In the genomic region with DNA sequence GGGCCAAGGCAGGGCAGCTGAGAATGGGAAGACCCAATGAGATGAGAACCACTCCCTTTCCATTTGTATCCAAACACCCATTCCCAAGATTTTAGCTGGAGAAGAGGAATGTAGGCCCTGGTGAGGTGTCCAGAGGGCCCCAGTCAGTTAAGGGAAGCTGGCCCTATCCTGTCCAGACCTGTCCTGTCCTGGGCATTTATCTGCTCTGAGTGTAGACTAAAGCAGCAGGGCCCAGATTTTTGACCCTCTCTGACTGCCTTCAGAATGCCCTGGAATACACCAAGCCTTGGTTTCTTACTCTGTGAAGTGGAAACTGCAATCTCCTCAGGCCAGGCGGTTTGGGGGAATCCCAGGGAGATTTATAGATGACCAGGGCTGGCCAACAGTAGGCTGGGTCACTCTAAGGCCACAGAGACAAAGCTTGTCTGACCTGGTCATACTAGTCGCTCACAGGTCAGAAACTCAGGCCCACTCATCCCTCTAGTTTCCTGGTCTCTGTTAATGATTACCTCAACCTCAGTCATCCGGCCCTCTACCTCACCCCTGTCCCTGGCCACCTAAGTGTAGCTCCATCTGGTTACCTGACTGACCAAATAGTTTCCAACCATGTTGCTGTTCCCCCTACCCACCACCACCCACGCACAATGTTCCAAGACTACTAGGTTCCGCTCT, we compare ENCODE assay signal across 8 mouse cellular contexts. TPM values are rescaled to one million over a fixed set of nuclear protein-coding genes. Genes with fewer than 3 reads are reported as not detected.
A peak's percentile ranks its signal among the peaks of the same experiment; 100 is the strongest.
DNase-seq lines count a peak whose midpoint lies in the region; ATAC-seq and TF ChIP-seq lines count a peak whose summit lies in the region.

No protein-coding gene starts in this region.

- H3K9ac ChIP-seq in lung, embryonic 14.5 days = peak overlapping the region; percentile 50
- H3K9ac ChIP-seq in forebrain, embryonic 11.5 days (ENCODE audit: low read length) = peak overlapping the region; percentile 63
- peak overlapping the region; percentile 76 for H3K9ac ChIP-seq in midbrain, postnatal 0 days (replicated peaks; ENCODE audit: low read length, poor library complexity, severe bottlenecking)

- 82% methylated on average over 5 of the region's 5 CpGs for WGBS in lung, embryonic 14.5 days
- 90% methylated on average over 5 of the region's 5 CpGs for WGBS in forebrain, embryonic 11.5 days
- WGBS in midbrain, postnatal 0 days = 94% methylated on average over 5 of the region's 5 CpGs

- H3K9me3 ChIP-seq in lung, embryonic 14.5 days (ENCODE audit: low read depth, low read length) = no peaks in the 10 kb centered on the region
- no peaks in the 10 kb centered on the region for H3K9me3 ChIP-seq in forebrain, embryonic 11.5 days (ENCODE audit: control insufficient read depth, low read length)
- H3K9me3 ChIP-seq in midbrain, postnatal 0 days (ENCODE audit: low read length) = no peaks in the 10 kb centered on the region

- peak; percentile 33 for ATAC-seq in lung, embryonic 14.5 days (ENCODE audit: insufficient read depth)
- no peak; the same call in 1 of the 2 replicates for ATAC-seq in forebrain, embryonic 11.5 days (replicated peaks; ENCODE audit: low FRiP score)
- ATAC-seq in midbrain, postnatal 0 days (ENCODE audit: low FRiP score) = peak; percentile 57

- DNase-seq in lung, embryonic 14.5 days = no peak
- no peak for DNase-seq in lung, postnatal 4 days
- no peak for DNase-seq in forebrain, embryonic 11.5 days (ENCODE audit: low spot score)
- DNase-seq in kidney, postnatal 10 days = peak; percentile 33
- DNase-seq in midbrain, postnatal 0 days (ENCODE audit: low spot score) = no peak
- no peak for DNase-seq in urinary bladder, postnatal 36 days (ENCODE audit: low spot score in 2 of 2)
- no peak for DNase-seq in frontal cortex, postnatal 25 days (ENCODE audit: low spot score in 2 of 2)
- no peak for DNase-seq in left cerebral cortex, adult 8-10 months (ENCODE audit: low spot score in 2 of 2)

- no peaks in the 10 kb centered on the region for H3K27me3 ChIP-seq in lung, embryonic 14.5 days (ENCODE audit: insufficient read depth, low read length)
- peaks cover 12% of the 10 kb centered on the region; the same call in 1 of the 2 replicates for H3K27me3 ChIP-seq in forebrain, embryonic 11.5 days (ENCODE audit: control insufficient read depth, insufficient read depth, low read length)
- H3K27me3 ChIP-seq in midbrain, postnatal 0 days (ENCODE audit: insufficient read depth, low read length) = no peaks in the 10 kb centered on the region

- no peak overlapping the region; the same call in 1 of the 2 replicates for H3K27ac ChIP-seq in lung, embryonic 14.5 days (ENCODE audit: low read depth)
- no peak overlapping the region for H3K27ac ChIP-seq in forebrain, embryonic 11.5 days (ENCODE audit: low read depth, low read length)
- 0 out of 2 replicates have a peak overlapping the region, but pooled peaks have one; percentile 4 for H3K27ac ChIP-seq in midbrain, postnatal 0 days (ENCODE audit: low read depth, low read length)

- no peaks in the 10 kb centered on the region for H3K36me3 ChIP-seq in lung, embryonic 14.5 days (ENCODE audit: insufficient read depth)
- H3K36me3 ChIP-seq in forebrain, embryonic 11.5 days (ENCODE audit: control insufficient read depth, insufficient read depth, low read length) = no peaks in the 10 kb centered on the region
- H3K36me3 ChIP-seq in midbrain, postnatal 0 days (ENCODE audit: insufficient read depth, low read length) = no peaks in the 10 kb centered on the region

- H3K4me3 ChIP-seq in lung, embryonic 14.5 days (ENCODE audit: low read depth, low read length) = peak overlapping the region; percentile 76
- peak overlapping the region; percentile 64 for H3K4me3 ChIP-seq in forebrain, embryonic 11.5 days (ENCODE audit: low read depth, low read length)
- peak overlapping the region; percentile 68 for H3K4me3 ChIP-seq in midbrain, postnatal 0 days (ENCODE audit: low read depth, low read length)

- 0 out of 2 replicates have a peak, but pooled peaks cover 12% of the 10 kb centered on the region for H3K4me1 ChIP-seq in lung, embryonic 14.5 days (ENCODE audit: insufficient read depth)
- peaks cover 2% of the 10 kb centered on the region; the same call in 1 of the 2 replicates for H3K4me1 ChIP-seq in forebrain, embryonic 11.5 days (replicated peaks; ENCODE audit: control insufficient read depth, insufficient read depth, low read length)
- peaks cover 8% of the 10 kb centered on the region for H3K4me1 ChIP-seq in midbrain, postnatal 0 days (ENCODE audit: insufficient read depth, low read length)

- TF ChIP-seq CTCF in lung, embryonic 14.5 days (IDR thresholded peaks at IDR 0.05; ENCODE audit: low read depth) = no peak
- no peak for TF ChIP-seq CTCF in midbrain, postnatal 0 days (IDR thresholded peaks at IDR 0.05)

- H3K4me2 ChIP-seq in lung, embryonic 14.5 days = peak overlapping the region; percentile 80
- peak overlapping the region; percentile 77 for H3K4me2 ChIP-seq in forebrain, embryonic 11.5 days (ENCODE audit: low read depth, low read length, severe bottlenecking)
- peak overlapping the region; percentile 78 for H3K4me2 ChIP-seq in midbrain, postnatal 0 days (ENCODE audit: low read depth, low read length, poor library complexity, severe bottlenecking)

RNA-seq across cellular contexts. Expression of gene Capn5, which starts 0.6 kb away (rescaled TPM):
- polyA plus RNA-seq in lung, embryonic 14.5 days (2014; fragmentation: Nextera tagmentation; extraction: Ambion mirVana) = 4.5 and 5.4 TPM in 2 replicates
- 5.8 and 6.1 TPM in 2 replicates for polyA plus RNA-seq in forebrain, embryonic 11.5 days (2014; fragmentation: Nextera tagmentation; extraction: Ambion mirVana)
- 40.0 and 51.9 TPM in 2 replicates for total RNA-seq in midbrain, postnatal 0 days (2014; rRNA removed)
- polyA plus RNA-seq in midbrain, postnatal 0 days (2015; fragmentation: Nextera tagmentation; extraction: Ambion mirVana) = 20.7 and 20.9 TPM in 2 replicates
- 10 to 100 TPM; 30.8 to 35.2 (median 31.7) TPM for total RNA-seq in left cerebral cortex, adult 8-10 months (2022)

RNA-seq across cellular contexts. Expression of gene B3gnt6, which starts 20.6 kb away (rescaled TPM):
- not detected in 2 replicates for polyA plus RNA-seq in lung, embryonic 14.5 days (2014; fragmentation: Nextera tagmentation; extraction: Ambion mirVana)
- polyA plus RNA-seq in forebrain, embryonic 11.5 days (2014; fragmentation: Nextera tagmentation; extraction: Ambion mirVana) = not detected in 2 replicates
- 1.5 and 2.0 TPM in 2 replicates for total RNA-seq in midbrain, postnatal 0 days (2014; rRNA removed)
- polyA plus RNA-seq in midbrain, postnatal 0 days (2015; fragmentation: Nextera tagmentation; extraction: Ambion mirVana) = 1.3 TPM in 2 replicates
- under 1 TPM; 0.15 to 0.41 (median 0.28) TPM for total RNA-seq in left cerebral cortex, adult 8-10 months (2022)

RNA-seq across cellular contexts. Expression of gene Omp, which starts 33.4 kb away (rescaled TPM):
- 0.33 TPM in 1 of 2 replicates, not detected in the other for polyA plus RNA-seq in lung, embryonic 14.5 days (2014; fragmentation: Nextera tagmentation; extraction: Ambion mirVana)
- polyA plus RNA-seq in forebrain, embryonic 11.5 days (2014; fragmentation: Nextera tagmentation; extraction: Ambion mirVana) = 0.32 TPM in 1 of 2 replicates, not detected in the other
- 0.55 and 0.57 TPM in 2 replicates for total RNA-seq in midbrain, postnatal 0 days (2014; rRNA removed)
- 0.22 and 0.46 TPM in 2 replicates for polyA plus RNA-seq in midbrain, postnatal 0 days (2015; fragmentation: Nextera tagmentation; extraction: Ambion mirVana)
- total RNA-seq in left cerebral cortex, adult 8-10 months (2022) = 1 to 10 TPM in 1 of 4 experiments, under 1 TPM in 3; 0.55 to 1.4 (median 0.73) TPM

RNA-seq across cellular contexts. Expression of gene Myo7a, which starts 59.4 kb away (rescaled TPM):
- 15.0 and 15.3 TPM in 2 replicates for polyA plus RNA-seq in lung, embryonic 14.5 days (2014; fragmentation: Nextera tagmentation; extraction: Ambion mirVana)
- 18.1 and 19.1 TPM in 2 replicates for polyA plus RNA-seq in forebrain, embryonic 11.5 days (2014; fragmentation: Nextera tagmentation; extraction: Ambion mirVana)
- 66.0 and 74.3 TPM in 2 replicates for total RNA-seq in midbrain, postnatal 0 days (2014; rRNA removed)
- 11.1 and 14.6 TPM in 2 replicates for polyA plus RNA-seq in midbrain, postnatal 0 days (2015; fragmentation: Nextera tagmentation; extraction: Ambion mirVana)
- 10 to 100 TPM; 11.1 to 15.8 (median 14.0) TPM for total RNA-seq in left cerebral cortex, adult 8-10 months (2022)
